Mouse (Mus musculus) stomach, embryonic 16.5 days (tissue): ENCODE measurements at regions not wholly inside any gene's neighbourhood (a gene's known extent, or its start where the extent isn't known, plus 50 kb on each side); places are given as distances from the start of the nearest gene placed in this dataset.

Experiments used
- ATAC-seq: fragments of 200-750 bp; cut with Nextera tagmentation; 2 replicates; pipeline ENCODE4 v1.8.0; 2017; ENCODE audit warnings: moderate number of reproducible peaks, moderate TSS enrichment; ENCODE audit not compliant: insufficient read depth, low FRiP score
- H3K27ac ChIP-seq: fragments of 300-500 bp; sonication (generic); 2 replicates; pipeline ENCODE4 v1.5.1; 2014; ENCODE audit warnings: low read length
- H3K27me3 ChIP-seq: fragments of 300-500 bp; sonication (generic); 2 replicates; pipeline ENCODE4 v1.6.1; 2014; ENCODE audit warnings: low read length, control low read depth, mixed read lengths; ENCODE audit not compliant: control insufficient read depth, insufficient read depth
- H3K36me3 ChIP-seq: fragments of 300-500 bp; sonication (generic); 2 replicates; pipeline ENCODE4 v1.6.1; 2014; ENCODE audit warnings: low read length; ENCODE audit not compliant: control insufficient read depth, insufficient read depth
- H3K4me1 ChIP-seq: fragments of 300-500 bp; sonication (generic); 2 replicates; pipeline ENCODE4 v1.6.1; 2014; ENCODE audit warnings: low read length, control low read depth, mixed read lengths; ENCODE audit not compliant: control insufficient read depth, insufficient read depth
- H3K4me2 ChIP-seq: fragments of 300-500 bp; sonication (generic); 2 replicates; pipeline ENCODE4 v1.6.1; 2014; ENCODE audit warnings: low read depth, low read length, mixed read lengths
- H3K4me3 ChIP-seq: fragments of 300-500 bp; sonication (generic); replicated peaks from 2 replicates; pipeline ENCODE4 v1.5.1; 2014; ENCODE audit warnings: mild to moderate bottlenecking, low read length
- H3K9ac ChIP-seq: fragments of 300-500 bp; sonication (generic); 2 replicates; pipeline ENCODE4 v1.6.1; 2014; ENCODE audit warnings: low read length
- H3K9me3 ChIP-seq: fragments of 300-500 bp; sonication (generic); replicated peaks from 2 replicates; pipeline ENCODE4 v1.6.1; 2016; ENCODE audit warnings: low read length, control low read depth; ENCODE audit not compliant: control insufficient read depth
- WGBS: fragments of 180-500 bp; shearing (Covaris S2); extraction: QIAGEN DNeasy Blood & Tissue Kit; methylation state at CpG from one replicate; pipeline ENCODE4 v1.1.7; 2014; 5-methylcytosine and 5-hydroxymethylcytosine counted together

DNA sequence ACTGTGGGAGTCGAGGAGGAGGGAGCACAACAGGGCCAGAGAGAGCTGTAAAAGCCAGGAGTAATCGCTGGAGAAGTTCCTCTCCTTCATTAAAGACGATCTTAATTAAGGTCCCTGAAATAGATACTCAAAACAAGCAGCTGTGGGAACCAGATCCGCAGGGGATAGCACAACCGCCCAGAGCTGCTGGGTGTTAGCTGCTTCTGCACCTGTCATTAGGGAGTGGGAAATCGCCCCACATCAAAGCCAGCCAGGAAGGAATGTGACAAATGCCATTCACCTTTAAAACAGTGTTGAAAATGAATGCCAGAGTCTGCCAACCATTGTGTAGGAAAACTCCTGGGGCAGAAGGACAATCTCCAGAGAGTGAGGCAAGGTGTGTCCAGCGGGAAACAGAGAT is 112.5 kb downstream of the Cyp26b1 start:
- no peak overlapping the region for H3K4me2 ChIP-seq
- H3K9me3 ChIP-seq = no peaks in the 10 kb centered on the region
- no peak overlapping the region for H3K9ac ChIP-seq
- no peak overlapping the region for H3K4me3 ChIP-seq
- H3K36me3 ChIP-seq = no peaks in the 10 kb centered on the region
- WGBS = 40% methylated on average over 7 of the region's 7 CpGs
- H3K4me1 ChIP-seq = 0 out of 2 replicates have a peak, but pooled peaks cover 3% of the 10 kb centered on the region
- no peaks in the 10 kb centered on the region for H3K27me3 ChIP-seq
- H3K27ac ChIP-seq = no peak overlapping the region
- no peak for ATAC-seq

DNA sequence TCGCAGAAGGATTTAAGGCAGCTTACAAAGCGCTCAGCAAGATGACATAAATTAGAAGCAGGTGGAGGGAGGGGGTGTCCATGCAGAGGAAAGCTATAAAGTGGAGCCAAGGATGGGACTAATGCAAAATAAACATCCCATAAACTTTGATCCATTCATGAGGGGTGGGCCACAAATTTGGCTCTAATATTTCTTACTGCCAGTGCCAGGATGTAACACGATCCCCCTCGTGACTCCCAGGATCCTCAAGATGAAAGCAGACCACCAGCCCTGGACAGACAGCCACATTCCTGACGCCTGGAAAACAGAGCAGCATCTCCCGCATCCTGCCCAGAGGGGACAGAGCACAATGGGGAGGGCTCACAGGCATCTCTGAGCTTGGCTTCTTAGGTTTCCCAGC is 116.6 kb downstream of the Cyp26b1 start:
- H3K9me3 ChIP-seq = no peaks in the 10 kb centered on the region
- 0 out of 2 replicates have a peak, but pooled peaks cover 3% of the 10 kb centered on the region for H3K4me1 ChIP-seq
- 37% methylated on average over 6 of the region's 6 CpGs for WGBS
- no peak for ATAC-seq
- H3K36me3 ChIP-seq = no peaks in the 10 kb centered on the region
- H3K4me2 ChIP-seq = no peak overlapping the region
- H3K27ac ChIP-seq = no peak overlapping the region
- H3K4me3 ChIP-seq = no peak overlapping the region
- no peaks in the 10 kb centered on the region for H3K27me3 ChIP-seq
- H3K9ac ChIP-seq = no peak overlapping the region

DNA sequence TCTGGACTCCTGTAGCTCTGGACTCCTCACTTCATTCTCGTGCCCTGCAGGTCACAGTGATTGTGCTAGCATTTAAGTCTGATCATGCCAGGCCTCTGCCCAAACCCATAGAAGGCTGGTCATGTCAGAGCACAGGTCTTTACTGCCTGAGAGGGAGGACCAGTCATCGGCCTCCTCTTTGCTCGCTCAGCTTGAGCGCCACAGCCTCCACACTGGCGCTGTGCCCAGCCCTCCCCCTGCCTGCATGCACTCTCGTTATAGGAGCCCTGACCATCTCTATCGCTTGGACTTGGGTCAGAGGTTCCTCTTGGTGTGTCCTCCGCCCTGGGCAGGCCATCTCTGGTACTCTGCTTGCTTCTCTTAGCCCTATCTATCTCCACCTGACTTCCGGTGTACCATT is 117.2 kb downstream of the Cyp26b1 start:
- no peak overlapping the region for H3K27ac ChIP-seq
- no peak overlapping the region for H3K4me2 ChIP-seq
- no peaks in the 10 kb centered on the region for H3K36me3 ChIP-seq
- 0 out of 2 replicates have a peak, but pooled peaks cover 3% of the 10 kb centered on the region for H3K4me1 ChIP-seq
- no peaks in the 10 kb centered on the region for H3K9me3 ChIP-seq
- H3K4me3 ChIP-seq = no peak overlapping the region
- no peak overlapping the region for H3K9ac ChIP-seq
- ATAC-seq = peak; percentile 49; the same call in 1 of the 2 replicates
- no peaks in the 10 kb centered on the region for H3K27me3 ChIP-seq
- WGBS = 49% methylated on average over 9 of the region's 9 CpGs

DNA sequence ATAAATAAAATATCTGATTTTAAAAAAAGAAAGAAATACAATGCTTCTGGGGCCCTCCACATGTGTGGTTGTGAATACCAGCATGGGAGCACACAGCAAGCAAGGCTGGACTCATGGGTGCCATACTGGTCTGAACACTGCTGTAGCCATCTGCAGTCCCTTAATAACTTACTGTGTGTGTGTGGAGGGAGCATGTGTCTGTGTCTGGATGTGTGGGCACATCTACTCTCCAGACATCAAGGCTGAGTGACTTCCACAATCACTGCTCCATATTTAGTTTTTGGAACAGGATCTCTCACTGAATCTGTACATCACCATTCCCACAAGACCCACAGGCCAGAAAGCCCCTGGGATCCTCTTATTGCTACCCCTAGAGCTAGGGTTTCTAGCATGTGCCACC is 118.9 kb downstream of the Cyp26b1 start:
- no peak for ATAC-seq
- Histone ChIP-seq H3K27me3 (no peaks in the 10 kb centered on the region), H3K9ac (no peak overlapping the region), H3K4me2 (no peak overlapping the region), H3K9me3 (no peaks in the 10 kb centered on the region), H3K4me1 (0 out of 2 replicates have a peak, but pooled peaks cover 3% of the 10 kb centered on the region), H3K27ac (no peak overlapping the region), H3K4me3 (no peak overlapping the region), H3K36me3 (no peaks in the 10 kb centered on the region)

DNA sequence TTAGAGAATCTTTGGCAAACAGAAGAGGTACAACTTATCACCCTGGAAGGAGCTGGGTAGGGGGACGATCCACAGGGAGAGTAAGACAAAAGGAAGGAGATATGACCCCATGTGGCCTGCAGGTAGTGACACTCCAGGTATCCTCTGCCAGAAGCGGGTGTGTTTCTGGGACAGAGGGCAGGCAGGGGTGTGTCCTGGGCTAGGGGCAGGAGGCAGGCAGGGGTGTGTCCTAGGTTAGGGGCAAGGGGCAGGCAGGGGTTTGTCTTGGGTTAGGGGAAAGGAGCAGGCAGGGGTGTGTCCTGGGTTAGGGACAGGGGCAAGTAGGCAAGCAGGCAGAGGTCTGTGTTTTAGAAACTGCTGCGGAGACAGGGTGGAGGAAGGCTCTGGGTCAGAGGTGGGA is 120.5 kb downstream of the Cyp26b1 start:
- Histone ChIP-seq H3K9me3 (no peaks in the 10 kb centered on the region), H3K27me3 (no peaks in the 10 kb centered on the region), H3K4me2 (no peak overlapping the region), H3K9ac (no peak overlapping the region), H3K4me1 (0 out of 2 replicates have a peak, but pooled peaks cover 3% of the 10 kb centered on the region), H3K4me3 (no peak overlapping the region), H3K36me3 (no peaks in the 10 kb centered on the region), H3K27ac (no peak overlapping the region)
- ATAC-seq = no peak
- WGBS = 50% methylated on average over 3 of the region's 3 CpGs

DNA sequence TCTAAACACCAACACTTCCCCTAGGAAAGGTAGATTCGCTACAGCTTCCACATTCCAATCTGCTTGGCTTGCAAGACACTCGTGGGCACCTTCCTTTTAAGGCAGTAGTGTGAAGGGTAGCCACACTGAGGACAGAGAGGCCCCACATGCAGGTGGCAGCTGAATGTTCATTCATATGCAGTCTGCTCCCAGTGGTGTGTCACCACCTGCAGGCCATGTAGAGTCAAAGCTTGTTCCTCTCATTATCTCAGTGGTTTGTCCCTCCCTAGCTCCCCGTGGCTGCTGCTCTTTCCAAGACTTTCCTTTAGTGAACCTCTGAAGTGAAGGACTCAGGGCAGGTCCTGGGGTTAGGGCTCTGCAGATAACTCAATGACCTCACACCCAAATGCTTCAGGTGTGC is 121.4 kb downstream of the Cyp26b1 start:
- Histone ChIP-seq H3K4me2 (no peak overlapping the region), H3K9me3 (no peaks in the 10 kb centered on the region), H3K4me1 (0 out of 2 replicates have a peak, but pooled peaks cover 3% of the 10 kb centered on the region), H3K27me3 (no peaks in the 10 kb centered on the region), H3K9ac (no peak overlapping the region), H3K4me3 (no peak overlapping the region), H3K36me3 (no peaks in the 10 kb centered on the region), H3K27ac (no peak overlapping the region)
- 26% methylated on average over 3 of the region's 3 CpGs for WGBS
- ATAC-seq = no peak

DNA sequence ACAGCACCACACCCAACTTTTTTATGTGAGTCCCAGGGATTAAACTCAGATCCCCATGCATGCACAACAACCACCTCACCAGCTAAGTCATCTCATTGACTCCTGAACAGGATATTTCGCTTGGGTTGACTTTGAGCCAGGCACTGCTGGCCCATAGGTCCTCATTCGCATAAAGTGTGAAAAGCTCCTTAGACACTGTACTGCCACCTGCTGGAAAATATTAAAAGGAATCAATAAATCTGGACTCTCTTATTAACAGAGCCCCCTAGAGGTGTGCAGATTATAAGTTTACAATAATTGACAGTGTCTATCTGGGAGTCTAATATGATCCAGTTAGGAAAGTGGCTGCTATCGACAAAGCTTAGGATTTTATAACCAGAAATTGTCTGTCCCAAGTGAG is 126.4 kb downstream of the Cyp26b1 start:
- no peak for ATAC-seq
- 89% methylated on average over 3 of the region's 3 CpGs for WGBS
- Histone ChIP-seq H3K4me3 (no peak overlapping the region), H3K9me3 (no peaks in the 10 kb centered on the region), H3K4me1 (no peaks in the 10 kb centered on the region), H3K27me3 (no peaks in the 10 kb centered on the region), H3K27ac (no peak overlapping the region), H3K4me2 (no peak overlapping the region), H3K9ac (no peak overlapping the region), H3K36me3 (no peaks in the 10 kb centered on the region)

DNA sequence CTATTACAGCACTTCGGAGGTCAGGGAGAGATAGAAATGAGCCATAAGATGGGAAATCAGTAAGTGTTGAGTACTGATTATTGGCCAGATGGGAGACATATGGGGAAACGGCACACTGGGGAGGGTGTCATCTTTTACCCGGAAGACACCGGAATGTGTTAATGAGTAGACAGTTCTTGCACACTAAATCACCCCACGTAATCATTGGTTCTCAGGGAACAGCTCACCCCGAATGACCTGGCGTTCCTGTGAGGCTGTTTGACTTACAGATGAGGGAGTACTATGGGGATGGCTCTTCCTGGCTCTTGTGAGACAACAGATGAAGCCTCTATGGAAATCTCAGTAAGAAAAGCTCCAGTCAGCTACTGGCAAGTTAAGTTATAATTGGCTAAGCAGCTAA is 127.5 kb downstream of the Cyp26b1 start:
- Histone ChIP-seq H3K27ac (no peak overlapping the region), H3K4me2 (no peak overlapping the region), H3K4me3 (no peak overlapping the region), H3K36me3 (no peaks in the 10 kb centered on the region), H3K27me3 (no peaks in the 10 kb centered on the region), H3K4me1 (no peaks in the 10 kb centered on the region), H3K9ac (no peak overlapping the region), H3K9me3 (no peaks in the 10 kb centered on the region)
- ATAC-seq = no peak
- 67% methylated on average over 7 of the region's 7 CpGs for WGBS

DNA sequence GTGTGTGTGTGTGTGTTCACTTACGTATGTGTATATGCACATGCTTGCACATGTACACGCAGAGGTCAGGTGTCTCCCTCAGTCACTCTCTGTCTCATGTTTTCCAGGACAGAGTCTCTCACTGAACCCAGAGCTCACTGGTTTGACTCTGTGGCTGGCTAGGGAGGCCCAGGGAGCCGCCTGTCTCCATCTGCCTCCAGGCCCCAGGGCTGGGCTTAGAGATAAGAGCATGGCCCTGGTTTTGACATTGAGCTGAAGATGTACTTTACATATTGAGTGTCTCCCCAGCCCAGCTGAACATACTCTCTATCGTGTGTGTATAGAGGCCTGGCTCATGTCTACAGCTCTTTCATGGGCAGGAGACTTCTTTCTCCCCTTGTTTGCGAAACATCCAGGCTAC is 128.1 kb downstream of the Cyp26b1 start:
- Histone ChIP-seq H3K9me3 (no peaks in the 10 kb centered on the region), H3K4me1 (no peaks in the 10 kb centered on the region), H3K4me2 (no peak overlapping the region), H3K4me3 (no peak overlapping the region), H3K36me3 (no peaks in the 10 kb centered on the region), H3K27me3 (no peaks in the 10 kb centered on the region), H3K27ac (no peak overlapping the region), H3K9ac (no peak overlapping the region)
- 80% methylated on average over 5 of the region's 5 CpGs for WGBS
- ATAC-seq = no peak
